Mouse (Mus musculus) spleen, adult 2 months (tissue): Measurements from ENCODE around the gene Scaf11.

ENCODE experiments used
- CTCF ChIP-seq: fragments of 200-500 bp; IDR thresholded peaks from 2 replicates; pipeline ENCODE4 v1.5.1; 2011; ENCODE audit warnings: mild to moderate bottlenecking, inconsistent platforms; ENCODE audit not compliant: insufficient read depth, insufficient read length, insufficient replicate concordance; ENCODE audit errors: extremely low read depth
- POLR2A ChIP-seq: fragments of 200-500 bp; IDR thresholded peaks from 2 replicates; pipeline ENCODE4 v1.6.1; 2011; ENCODE audit warnings: low read depth, low read length, inconsistent platforms

DNA sequence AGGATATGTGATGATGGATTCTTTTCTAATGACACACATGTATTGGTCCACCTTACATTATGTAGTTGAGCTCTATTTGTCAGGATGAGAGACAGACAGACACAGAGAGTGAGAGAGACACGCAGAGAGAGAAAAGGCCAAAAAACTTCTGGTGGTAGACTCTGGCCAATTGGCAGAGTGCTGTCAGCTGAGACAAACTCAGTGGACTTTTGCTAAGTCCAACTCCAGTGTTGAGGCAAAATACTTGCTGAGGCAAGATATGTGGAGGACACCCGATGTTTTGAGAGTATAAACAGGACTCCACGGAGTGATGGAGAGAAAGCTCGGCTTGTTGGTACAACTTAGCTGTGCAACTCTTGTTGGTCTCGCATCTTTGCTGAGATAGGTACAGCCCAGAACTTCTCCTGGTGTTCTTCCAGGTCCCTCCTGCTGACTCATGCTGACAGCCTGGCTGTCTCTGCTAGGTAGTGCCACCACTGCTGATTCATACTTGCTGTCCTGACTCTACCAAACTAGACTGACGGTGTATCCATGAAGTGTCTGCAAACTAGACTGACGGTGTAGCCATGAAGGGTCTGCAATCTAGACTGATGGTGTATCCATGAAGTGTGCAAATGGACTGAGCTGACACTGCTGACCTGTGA is 11.9 kb downstream of the Scaf11 start:
- no peak for TF ChIP-seq CTCF
- TF ChIP-seq POLR2A: no peak
